Mouse (Mus musculus) 3134 (cell line): Measurements from ENCODE around the gene Gjb2.

Experiments used
- DNase-seq: peaks from one replicate; pipeline ENCODE4 v3.0.0-alpha.2; 2011; ENCODE audit warnings: low spot score; ENCODE audit not compliant: insufficient read length; ENCODE audit errors: extremely low read depth

Gjb2 gene

DNA sequence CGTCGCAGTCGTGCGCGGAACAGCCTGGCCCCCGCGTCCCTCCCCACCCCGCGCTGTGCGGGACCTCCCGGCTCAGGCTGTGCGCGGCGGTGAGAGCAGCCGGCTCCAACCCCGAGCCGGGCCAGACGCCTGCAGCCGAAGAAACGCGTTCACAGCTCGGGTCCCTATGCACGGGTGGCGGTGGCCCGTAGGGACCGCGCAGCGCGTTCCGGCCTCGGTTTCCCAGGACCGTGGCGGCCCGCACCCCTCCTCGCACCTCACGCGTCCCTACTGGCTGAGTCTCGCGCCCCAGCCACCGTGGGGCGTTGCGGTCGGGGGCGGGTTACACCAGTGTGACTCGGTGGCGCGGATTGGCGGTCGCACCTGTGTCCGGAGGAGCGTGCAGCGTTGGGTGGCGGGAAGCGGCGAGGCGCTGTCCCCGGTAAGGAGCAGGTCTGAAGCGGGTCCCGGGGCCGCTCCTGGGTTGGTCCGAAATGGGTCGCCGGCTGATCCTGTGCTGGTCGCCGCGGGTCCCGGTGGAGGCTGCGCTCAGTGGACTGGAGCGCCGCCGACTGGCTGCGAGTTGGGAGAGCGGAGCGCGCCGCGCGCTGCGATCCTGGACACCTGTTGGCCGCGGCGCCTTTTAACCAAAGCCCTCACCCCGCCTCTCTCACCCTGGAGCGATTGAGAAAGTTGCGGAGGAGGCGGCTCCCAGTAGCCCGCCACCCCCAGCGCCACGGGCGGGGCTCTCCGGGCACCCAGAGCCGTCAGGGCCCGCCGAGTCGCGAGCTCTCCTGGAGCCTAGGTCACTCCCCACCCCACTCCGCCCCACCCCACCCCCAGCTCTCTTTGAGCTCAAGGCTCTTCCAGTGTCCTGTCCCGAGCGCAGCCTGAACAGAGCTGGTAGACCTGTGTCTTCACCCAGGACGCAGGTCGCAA is at the start of gene Gjb2:
Gene Gjb2, minus strand, starts transcription at position 597 of the 918 bp plus-strand sequence.
- no peak for DNase-seq

DNA sequence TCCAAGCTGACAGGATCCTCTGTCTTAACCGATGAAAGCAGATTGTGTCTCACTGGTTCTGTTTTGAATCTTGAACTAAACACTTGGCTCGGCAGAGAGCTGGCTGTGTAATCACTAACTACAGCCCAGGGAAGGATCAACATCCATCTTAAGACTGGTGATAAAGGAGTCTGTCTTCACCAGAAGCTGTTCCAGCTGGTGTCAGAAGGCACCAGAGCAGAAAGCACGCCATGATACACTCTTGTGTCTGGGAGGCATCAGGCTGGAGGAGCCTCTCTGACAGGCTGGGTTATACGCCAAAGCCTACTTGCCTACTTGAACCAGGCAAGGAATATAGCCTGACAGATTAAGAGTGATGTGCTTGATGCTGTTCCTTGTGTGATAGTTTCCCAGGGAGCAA is 41.2 kb upstream of the Gjb2 start:
- DNase-seq, result no peak

DNA sequence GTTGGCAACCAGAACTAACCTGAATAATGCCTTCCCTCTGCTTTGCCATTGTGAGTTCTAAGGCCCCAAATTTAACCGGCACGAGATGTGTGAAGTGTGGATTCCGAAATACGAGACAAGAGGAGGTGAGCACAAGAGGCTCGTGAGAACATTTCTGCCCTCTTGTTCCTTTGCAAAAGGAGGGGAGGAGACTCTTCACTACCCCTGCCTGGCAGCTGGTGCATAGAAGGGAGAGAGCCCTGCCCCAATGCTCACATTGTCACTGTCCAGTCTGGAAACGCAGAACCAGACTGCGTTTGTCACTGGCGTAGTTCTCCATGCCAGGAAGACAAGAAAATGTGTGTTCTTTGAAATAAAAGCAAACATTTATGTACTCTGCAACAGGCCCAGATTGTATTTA is 30.8 kb upstream of the Gjb2 start:
- DNase-seq, result no peak

DNA sequence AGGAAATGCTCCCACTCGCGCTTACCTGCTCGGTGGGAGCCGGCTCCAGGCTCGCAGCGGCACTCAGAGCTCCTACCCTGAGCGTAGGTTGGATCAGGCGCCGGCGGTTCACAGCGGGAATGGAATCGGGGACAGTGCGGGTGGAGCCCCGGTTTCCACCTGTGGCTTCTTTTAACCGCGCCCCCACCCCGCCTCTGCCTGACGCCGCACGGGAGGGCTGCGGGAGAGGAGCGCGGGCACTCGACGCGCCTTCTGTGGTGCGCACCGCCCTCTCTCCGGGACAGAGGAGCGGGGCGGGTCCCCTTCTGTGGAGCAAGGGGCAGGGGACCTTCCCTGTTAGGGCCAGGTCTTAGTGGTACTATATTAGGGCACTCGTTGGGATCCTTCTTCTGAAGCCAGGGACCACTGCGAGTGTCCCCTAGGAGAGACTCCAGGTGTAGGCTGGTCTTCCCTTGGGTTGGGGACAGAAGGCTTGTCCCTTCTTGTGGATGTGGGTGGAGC is 28.7 kb upstream of the Gjb2 start, which contains the start of gene Gjb6:
Gene Gjb6, minus strand, starts transcription at position 451 of the 501 bp plus-strand sequence.
- DNase-seq, result no peak

DNA sequence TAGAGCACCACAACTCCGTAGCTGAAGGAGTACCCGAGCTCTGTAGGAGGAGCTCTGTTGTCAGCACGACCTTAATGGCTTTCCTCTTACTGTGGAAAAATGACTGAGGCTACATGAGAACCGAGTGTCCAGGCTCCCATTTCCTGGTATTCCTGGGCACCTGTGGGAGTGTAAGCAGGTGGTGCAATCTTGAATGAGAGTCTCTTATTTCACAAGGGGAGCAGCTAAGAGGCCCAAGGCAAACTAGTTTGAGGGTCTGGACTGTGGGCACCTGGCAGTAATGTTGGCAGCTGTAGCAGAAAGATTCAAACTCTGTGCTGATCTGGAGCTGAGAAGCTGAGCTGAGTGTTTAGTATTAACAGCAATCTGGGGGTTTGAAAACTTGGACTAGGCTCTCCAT is 22.9 kb upstream of the Gjb2 start:
- DNase-seq, result no peak

DNA sequence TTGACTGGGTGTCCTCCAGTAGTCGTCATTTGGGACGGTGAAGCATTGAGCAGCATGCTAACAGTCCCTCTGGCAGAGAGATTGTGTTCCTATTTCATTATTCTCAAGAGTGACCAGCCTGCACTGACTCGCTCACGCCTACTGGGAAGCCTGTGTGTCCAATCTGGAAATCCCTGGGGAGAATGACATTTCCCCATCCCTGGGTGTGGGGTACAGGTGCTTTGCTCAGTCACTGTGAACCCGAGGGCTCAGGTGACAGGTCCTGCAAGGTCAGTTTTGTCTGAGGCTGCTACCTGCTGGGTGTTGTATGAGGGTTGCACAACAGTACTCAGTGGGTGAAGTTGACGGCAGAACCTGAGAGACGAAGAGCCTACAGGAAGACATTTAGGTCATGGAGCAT is 17.8 kb upstream of the Gjb2 start:
- no peak for DNase-seq

DNA sequence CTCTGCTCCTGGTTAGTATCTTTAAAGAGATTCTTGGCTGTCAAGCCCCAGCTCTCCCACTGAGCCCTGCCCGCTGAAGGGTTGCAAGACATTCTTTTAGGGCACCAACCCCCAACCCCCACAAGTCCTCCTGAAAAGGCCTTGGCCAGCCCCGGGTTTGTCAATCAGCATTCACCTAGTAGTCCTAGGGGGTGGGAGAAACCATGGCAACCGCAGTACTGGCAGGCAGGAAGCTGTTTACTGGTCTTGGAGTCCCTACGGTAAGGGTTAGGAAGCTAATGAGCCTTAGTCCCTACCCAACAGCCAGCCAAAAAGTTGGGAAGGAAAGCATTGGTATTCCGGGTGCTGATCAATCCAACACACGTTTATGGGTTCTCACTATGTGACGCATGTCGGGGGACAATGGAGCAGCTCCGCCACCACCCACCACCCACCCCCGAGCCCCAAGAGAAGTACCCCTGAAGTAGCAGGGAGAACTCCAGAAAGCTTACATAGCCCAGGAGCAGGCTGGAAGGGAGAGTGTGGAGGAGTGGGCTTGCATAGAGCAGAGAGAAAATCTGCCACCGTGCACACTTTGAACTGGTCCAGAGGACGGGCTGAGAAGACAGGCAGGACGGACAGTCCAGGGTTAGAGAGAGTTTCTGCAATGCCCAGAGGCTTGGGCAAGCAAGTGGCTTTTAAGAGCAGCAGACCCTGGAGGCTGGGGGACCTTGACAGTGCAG is 11.5 kb upstream of the Gjb2 start, which contains the start of gene Gm4491:
Gene Gm4491, minus strand, starts transcription at position 61 of the 722 bp plus-strand sequence.
- no peak for DNase-seq

DNA sequence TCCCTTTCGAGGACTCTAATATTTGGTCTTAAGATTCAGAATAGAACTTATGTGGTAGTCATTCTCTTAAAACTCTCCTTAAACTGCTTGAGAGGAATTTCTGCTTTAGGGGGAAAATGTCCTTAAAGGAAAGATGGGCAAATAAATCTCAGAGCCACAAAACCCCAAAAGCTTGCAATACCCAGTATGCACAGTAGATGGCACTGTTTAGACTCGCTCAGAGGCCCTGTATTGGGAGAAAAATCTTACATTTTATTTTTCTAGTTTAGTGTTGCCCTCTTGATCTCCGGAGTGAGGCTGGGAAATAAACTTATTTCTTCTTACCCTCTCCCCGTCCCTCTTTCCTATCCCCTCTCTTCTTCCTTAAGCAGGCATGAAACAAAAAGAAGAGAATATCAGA is 4.7 kb upstream of the Gjb2 start:
- no peak for DNase-seq

DNA sequence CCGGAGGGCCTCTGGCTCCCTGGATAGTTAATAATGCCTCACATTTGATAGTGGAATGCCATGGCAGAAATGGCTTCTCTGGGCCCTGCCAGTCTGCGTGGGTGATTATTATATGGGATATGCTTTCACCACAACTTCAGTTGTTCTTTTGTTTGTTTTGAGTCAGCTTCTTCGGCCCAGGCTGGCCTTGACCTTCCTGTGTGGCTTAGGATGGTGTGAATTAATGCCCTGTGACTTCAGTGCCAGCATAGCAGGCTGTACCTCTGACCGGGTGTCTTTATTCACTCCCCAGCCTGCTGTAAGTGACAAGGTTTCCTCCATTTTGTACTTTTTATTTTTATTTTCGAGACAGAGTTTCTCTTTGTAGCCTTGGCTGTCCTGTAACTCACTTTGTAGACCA is 3.4 kb upstream of the Gjb2 start:
- no peak for DNase-seq

DNA sequence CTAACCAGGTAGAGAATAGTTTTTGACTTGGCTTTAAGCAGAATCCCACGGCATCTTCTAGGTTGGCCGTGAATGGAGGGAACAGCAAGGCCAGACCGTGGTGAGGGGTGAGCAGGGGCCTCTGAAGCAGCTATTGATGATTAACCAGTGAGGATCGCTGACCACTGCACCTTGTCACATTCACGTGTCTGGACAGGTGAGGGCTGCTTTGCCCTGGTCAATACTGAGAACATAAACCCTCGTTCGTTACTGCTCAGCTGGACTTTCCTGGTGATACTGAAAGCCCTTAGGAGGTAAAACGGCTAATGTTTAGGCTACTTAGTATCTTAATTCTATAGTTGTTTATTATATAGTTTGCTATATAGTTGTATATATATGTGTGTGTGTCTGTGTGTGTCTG is 2.6 kb upstream of the Gjb2 start:
- no peak for DNase-seq

DNA sequence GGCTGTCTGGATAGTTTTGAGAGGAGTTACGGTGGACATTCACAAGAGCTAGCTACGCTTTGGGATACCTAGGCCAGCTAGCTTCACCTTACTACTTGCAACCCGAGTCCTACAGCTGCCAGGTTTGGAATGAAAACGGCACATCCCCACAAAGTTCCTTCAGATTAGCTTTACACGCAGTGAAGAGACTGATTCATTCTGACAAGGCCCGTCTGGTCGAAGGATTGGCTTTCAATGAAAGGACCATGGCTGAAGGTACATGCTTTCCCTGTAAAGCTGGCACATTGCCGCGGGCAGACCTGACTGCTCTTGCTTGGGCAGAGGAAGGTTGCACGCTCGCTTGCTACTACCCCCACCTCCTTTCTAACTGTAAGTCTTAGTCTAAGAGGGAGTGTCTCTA is 1.2 kb upstream of the Gjb2 start:
- DNase-seq, result no peak

DNA sequence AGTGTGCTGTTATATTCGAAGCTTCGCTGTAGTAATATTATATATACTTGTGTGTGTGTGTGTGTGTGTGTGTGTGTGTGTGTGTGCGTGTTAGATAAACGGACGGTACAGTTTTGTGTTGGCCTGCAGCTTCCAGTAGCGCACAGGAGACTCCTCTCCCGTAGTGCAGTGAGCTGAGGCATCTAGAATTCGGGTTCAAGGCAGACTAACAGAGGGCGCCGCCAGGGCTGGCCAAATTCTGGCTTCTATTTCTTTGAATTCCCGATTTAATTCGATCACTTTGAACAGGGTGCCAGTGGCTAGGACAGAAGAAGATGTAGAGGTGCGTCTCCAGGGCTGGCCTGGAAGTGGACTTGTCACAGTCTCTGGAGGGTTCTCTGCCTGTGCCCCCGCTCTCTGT is 609 bp upstream of the Gjb2 start:
- DNase-seq, result no peak

DNA sequence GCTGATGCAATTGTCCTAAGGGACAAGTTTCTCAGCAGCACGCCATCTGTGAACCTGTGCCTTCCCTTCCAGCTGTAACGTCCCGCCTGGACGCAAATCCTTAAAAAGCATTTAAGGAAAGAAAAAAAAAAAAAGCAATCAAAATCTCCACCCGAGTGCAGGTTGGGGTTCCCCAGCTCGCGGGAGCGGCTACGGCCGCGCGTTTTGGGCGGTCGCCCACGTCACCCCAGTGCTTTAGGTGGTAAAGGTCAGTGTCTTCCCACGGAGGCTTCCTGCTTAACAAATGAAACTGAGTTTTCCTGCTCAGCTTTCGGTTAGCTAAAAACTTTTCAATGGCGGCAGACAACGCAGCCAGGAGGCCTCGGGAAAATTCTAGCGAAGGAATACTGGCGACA is 794 bp downstream of the Gjb2 start:
- DNase-seq, result no peak

DNA sequence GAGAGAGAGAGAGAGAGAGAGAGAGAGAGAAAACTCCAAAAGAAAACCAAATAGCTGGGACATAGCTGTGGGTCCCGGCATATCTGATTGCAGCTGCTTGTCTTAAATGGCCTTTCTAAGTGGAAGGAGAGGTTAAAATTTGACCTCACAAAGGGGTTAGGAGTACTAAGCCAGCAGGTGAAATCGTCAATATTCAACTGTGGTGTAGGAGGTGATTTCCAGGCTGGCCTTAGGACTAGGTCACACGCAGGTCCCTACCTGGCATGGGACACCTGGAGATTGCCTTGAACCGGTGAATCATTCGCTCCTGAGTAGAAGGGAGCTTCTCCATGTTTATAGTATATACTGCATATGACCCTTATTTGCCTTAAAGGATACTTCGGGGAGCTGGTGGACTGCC is 1.4 kb downstream of the Gjb2 start:
- no peak for DNase-seq

DNA sequence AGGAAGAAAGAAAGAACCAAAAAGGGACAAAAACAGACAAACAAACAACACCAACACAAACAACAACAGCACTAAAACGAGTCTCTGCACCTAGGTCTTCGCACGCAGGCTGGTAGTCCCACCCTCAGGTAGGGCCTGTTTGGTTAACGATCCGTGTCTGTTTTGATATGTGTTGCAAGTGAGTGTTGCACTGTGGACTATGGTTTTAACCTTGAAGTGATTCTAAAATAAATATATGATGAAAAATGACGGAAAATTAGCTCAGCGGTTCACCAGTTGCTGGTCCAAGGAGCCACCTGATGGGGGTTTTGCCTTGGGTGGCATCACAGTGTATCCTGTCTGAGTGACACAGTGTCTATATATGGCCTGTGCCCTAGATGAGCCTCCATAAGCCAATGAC is 2.9 kb downstream of the Gjb2 start:
- DNase-seq, result no peak

DNA sequence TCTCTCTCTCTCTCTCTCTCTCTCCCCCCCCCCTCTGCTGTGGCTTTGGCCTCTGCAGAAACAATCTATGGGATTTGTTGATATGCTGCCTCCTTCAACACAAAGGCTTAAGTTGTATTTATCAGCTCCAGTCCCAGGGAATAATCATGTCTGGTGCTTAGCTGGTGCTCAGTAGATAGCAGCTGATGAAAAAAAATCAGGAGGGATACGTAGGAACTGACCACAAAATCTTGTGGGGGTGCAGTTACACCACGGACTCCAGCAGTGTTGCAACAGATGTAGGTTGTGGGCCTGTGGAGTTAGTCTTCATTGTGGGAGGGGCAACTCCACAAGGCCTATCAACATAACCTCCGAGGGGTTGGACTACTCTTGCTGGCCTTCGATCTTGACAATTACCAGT is 8.6 kb downstream of the Gjb2 start:
- no peak for DNase-seq

DNA sequence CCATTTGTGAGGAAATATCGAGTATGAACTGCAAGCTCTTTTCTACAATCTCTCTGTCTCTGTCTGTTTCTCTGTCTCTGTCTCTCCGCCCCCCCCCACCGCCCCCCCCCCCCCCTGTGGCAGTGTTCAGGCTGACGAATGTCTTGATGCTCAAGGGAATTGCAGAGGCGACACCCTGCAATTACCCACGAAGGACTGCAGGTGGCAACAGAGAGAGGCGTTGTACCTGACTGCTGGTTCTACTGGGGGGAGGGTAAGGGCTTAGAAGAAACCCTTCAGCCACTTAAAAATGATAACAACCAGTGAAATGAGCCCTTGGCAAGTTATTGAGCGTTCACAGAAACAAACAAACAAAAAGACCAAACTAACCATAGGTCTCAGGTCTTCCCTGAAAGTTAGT is 11.5 kb downstream of the Gjb2 start:
- no peak for DNase-seq

DNA sequence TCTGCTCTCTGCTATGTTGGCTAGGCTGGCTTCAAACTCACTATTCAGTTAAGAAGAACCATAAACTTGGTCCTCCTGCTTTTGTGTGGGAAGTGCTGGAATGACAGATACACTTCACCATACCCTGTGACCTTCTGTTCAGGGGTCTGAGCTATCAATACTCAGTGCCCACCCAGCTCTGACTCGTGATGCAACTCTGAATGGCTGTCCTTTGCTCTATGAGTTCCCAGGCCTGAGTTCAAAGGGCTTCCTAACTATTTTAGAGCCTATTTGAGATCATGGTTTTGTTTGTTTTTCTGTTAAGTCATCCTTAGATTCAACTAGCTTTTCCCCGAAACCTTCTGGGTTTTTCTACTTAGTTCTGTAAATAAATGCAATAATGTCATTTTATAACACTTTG is 14.5 kb downstream of the Gjb2 start:
- no peak for DNase-seq

DNA sequence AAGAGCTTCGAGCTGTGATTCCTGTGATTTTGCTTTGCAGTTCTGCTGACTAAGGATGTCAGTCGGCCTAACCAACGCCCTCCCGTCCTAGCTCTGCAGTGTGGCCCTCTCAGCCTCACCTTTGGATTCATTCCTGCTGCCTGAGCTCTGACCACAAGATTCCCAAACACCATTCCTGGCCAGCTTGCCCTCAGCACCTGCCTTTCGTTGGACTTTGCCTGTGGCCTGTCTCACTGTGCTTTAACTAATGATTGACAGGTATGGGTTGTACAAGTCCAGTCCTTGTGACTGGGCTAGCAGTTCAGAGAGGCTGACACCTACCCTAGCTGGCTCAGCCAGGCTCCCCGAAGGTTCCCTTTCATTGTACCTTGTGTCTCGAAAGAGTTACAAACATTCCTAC is 15.4 kb downstream of the Gjb2 start:
- no peak for DNase-seq

DNA sequence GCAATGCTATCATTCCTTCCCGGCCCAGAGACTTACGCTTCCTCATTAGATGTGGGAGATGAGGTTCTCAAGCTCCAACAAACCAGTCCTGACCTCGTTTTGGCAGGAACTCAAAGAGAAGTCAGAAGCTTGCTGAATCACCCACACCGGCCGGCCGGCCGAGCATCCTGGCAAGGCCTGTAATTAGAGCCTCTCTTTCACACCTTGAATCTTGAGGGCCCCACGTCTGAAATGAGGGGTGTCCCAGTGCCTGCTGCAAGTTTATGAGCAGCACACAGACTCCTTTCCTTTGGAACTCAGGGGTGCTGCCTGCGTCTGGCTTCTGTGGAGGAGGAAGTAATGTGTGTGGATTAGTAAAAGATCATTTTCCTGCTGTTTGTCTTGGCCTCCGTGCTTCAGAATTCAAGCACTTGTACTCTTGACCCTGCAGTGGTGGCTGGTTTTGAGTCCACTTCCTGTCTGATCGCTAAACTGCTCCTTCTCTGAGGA is 20.3 kb downstream of the Gjb2 start:
- peak; percentile 56 for DNase-seq

DNA sequence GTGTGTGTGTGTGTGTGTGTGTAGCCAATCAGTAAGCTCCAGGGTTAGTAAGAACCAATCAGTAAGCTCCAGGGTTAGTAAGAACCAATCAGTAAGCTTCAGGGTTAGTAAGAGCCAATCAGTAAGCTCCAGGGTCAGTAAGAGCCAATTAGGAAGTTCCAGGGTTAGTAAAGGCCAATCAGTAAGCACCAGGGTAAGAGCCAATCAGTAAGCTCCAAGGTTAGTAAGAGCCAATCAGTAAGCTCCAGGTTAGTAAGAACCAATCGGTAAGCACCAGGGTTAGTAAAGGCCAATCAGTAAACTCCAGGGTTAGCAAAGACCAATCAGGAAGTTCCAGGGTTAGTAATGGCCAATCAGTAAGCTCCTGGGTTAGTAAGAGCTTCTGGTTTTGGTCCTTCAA is 21.6 kb downstream of the Gjb2 start:
- DNase-seq, result no peak

DNA sequence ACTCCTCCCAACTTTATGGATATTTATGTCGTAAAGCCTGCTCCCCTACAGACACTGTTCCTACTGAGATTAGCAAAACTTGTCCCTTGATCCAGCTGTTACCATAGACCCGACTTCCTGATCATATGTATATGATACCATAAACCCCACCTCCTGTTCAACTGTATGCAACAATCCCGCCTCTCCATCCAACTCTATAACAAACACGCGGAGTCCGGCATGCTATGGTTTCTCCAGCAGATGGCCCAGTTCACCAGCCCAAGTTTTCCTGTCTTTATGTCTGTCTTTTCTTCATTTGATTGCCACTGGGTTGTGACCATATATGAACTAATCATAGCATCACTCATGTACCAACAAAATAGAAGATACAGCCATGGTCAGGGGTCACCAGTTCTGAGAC is 29.0 kb downstream of the Gjb2 start:
- DNase-seq, result no peak
